Mouse (Mus musculus) heart, adult 2 months (tissue): ENCODE results near the gene Ankib1. TPM values are rescaled to one million over a fixed set of nuclear protein-coding genes. Genes with fewer than 3 reads are reported as not detected.
A peak's percentile ranks its signal among the peaks of the same experiment; 100 is the strongest.

Source experiments
- DNase-seq, 2 experiments: peaks; one replicate each; pipeline ENCODE4 v3.0.0; 2021
- H3K27ac ChIP-seq: fragments of 200-600 bp; 2 replicates; pipeline ENCODE4 v1.8.1; 2022
- H3K27me3 ChIP-seq: fragments of 200-500 bp; 2 replicates; pipeline ENCODE4 v1.6.1; 2012; ENCODE audit warnings: mild to moderate bottlenecking, low read length, inconsistent platforms, mixed read lengths; ENCODE audit not compliant: control insufficient read depth, insufficient read depth
- H3K36me3 ChIP-seq: fragments of 200-500 bp; 2 replicates; pipeline ENCODE4 v1.6.1; 2012; ENCODE audit warnings: low read length, inconsistent platforms; ENCODE audit not compliant: control insufficient read depth, insufficient read depth
- H3K4me1 ChIP-seq: fragments of 200-500 bp; 2 replicates; pipeline ENCODE4 v1.6.1; 2011; ENCODE audit warnings: low read length; ENCODE audit not compliant: control insufficient read depth, insufficient read depth
- H3K4me3 ChIP-seq: fragments of 200-600 bp; 2 replicates; pipeline ENCODE4 v1.8.1; 2022
- H3K79me2 ChIP-seq: fragments of 200-500 bp; replicated peaks from 2 replicates; pipeline ENCODE4 v1.6.1; 2012; ENCODE audit warnings: mild to moderate bottlenecking, inconsistent platforms, low read length, moderate library complexity, mixed read lengths; ENCODE audit not compliant: control insufficient read depth, insufficient read depth
- H3K9ac ChIP-seq: fragments of 200-500 bp; 2 replicates; pipeline ENCODE4 v1.6.1; 2012; ENCODE audit warnings: low read depth, mild to moderate bottlenecking, control low read depth, inconsistent platforms, low read length, mixed read lengths
- CTCF ChIP-seq: fragments of 200-600 bp; IDR thresholded peaks from 2 replicates; pipeline ENCODE4 v1.8.1; 2022; ENCODE audit warnings: antibody characterized with exemption, mild to moderate bottlenecking, moderate library complexity
- EP300 ChIP-seq: fragments of 200-500 bp; IDR thresholded peaks from 2 replicates; pipeline ENCODE4 v1.6.1; 2011; ENCODE audit warnings: low read depth, low read length, control low read depth; ENCODE audit not compliant: insufficient read depth
- POLR2A ChIP-seq: fragments of 200-500 bp; IDR thresholded peaks from 2 replicates; pipeline ENCODE4 v1.6.1; 2011; ENCODE audit warnings: mild to moderate bottlenecking, low read depth, low read length, control low read depth; ENCODE audit not compliant: insufficient read depth
- WGBS: fragments of 180-500 bp; shearing (Covaris S2); methylation state at CpG from one replicate; pipeline ENCODE4 v1.1.7; 2018; 5-methylcytosine and 5-hydroxymethylcytosine counted together
- intact Hi-C: fragments of 180-260 bp; cut with DNase I; formaldehyde crosslinking; loops from one replicate; pipeline ENCODE4 v1.15.1; 2025
- long read RNA-seq: library from polyadenylated mRNA; stranded (forward); transcript quantifications from one replicate; pipeline ENCODE4 v2.0.0, GENCODE M21; 2021
- polyA plus RNA-seq: library from polyadenylated mRNA; depleted of rRNA; stranded (reverse); fragments of >200 nt; gene quantifications from 2 replicates; pipeline ENCODE4 v1.2.3, GENCODE M21; 2012; rRNA removed
- total RNA-seq, 2 experiments: library from RNA; stranded (reverse); gene quantifications; 2 replicates each; pipeline ENCODE4 v1.2.3; 2021

The Ankib1 gene
- total RNA-seq (10 to 100 TPM; 25.2 to 28.0 TPM), polyA plus RNA-seq (3.6 and 7.4 TPM in 2 replicates)
- long read RNA-seq, partial matches to known transcripts, result 1 of 12 reads
- long read RNA-seq, other reads (novel, unspliced or antisense), result 8 of 12 reads

GRCm38 (mm10) chr5:3802433-3803291 is at the start of gene Ankib1, which contains the start of gene Krit1:
Ankib1 (minus strand) TSS chr5:3802925.
Krit1 (plus strand) TSS chr5:3803184.
- intact Hi-C loops, result loop anchor here (2.0 kb wide), 2 partner anchors 70 to 156 kb away; no protein-coding TSS in a partner anchor
- Histone ChIP-seq H3K9ac (peak within 1 kb of the TSS; percentile 95), H3K4me3 (peak within 1 kb of the TSS; percentile 66), H3K4me1 (peaks cover 2% of the 10 kb centered on the region; the same call in 1 of the 2 replicates), H3K79me2 (no peaks in the 10 kb centered on the region), H3K36me3 (peaks cover 4% of the 10 kb centered on the region), H3K27ac (peak within 1 kb of the TSS; percentile 74), H3K27me3 (no peaks in the 10 kb centered on the region)
- peak; percentile 68 for TF ChIP-seq POLR2A
- no peak for TF ChIP-seq EP300
- no peak for TF ChIP-seq CTCF
- under 1% methylated on average over 107 of the region's 109 CpGs for WGBS
- peak; percentile 91 to 93 for DNase-seq

- TF ChIP-seq POLR2A, result no peak
- TF ChIP-seq EP300, result no peak
- TF ChIP-seq CTCF, result no peak
- Histone ChIP-seq H3K4me3 (no peak within 1 kb of the TSS), H3K27ac (no peak within 1 kb of the TSS), H3K4me1 (no peaks in the 10 kb centered on the region), H3K36me3 (no peaks in the 10 kb centered on the region; the same call in 1 of the 2 replicates), H3K27me3 (no peaks in the 10 kb centered on the region), H3K9ac (no peak within 1 kb of the TSS), H3K79me2 (no peaks in the 10 kb centered on the region)
- DNase-seq, result peak in 1 of 2 experiments; percentile 4
- WGBS, result 15% methylated on average over 24 of the region's 24 CpGs
- intact Hi-C loops, result no loop called here
These were observed 42.3 kb upstream of the Ankib1 start, which contains the start of gene Lrrd1 for GRCm38 (mm10) chr5:3845026-3845425. Lrrd1 (plus strand) TSS chr5:3845173.

GRCm38 (mm10) chr5:3834107-3834506 is 31.4 kb upstream of the Ankib1 start:
- Histone ChIP-seq H3K36me3 (no peaks in the 10 kb centered on the region; the same call in 1 of the 2 replicates), H3K4me1 (no peaks in the 10 kb centered on the region), H3K27ac (no peak overlapping the region), H3K9ac (no peak overlapping the region), H3K27me3 (no peaks in the 10 kb centered on the region), H3K4me3 (no peak overlapping the region), H3K79me2 (no peaks in the 10 kb centered on the region)
- TF ChIP-seq POLR2A, result no peak
- intact Hi-C loops, result no loop called here
- WGBS, result 56% methylated on average over 1 of the region's 1 CpGs
- no peak for DNase-seq

GRCm38 (mm10) chr5:3808472-3808871 is 5.7 kb upstream of the Ankib1 start:
- 96% methylated on average over 1 of the region's 1 CpGs for WGBS
- H3K27me3 ChIP-seq, result no peaks in the 10 kb centered on the region
- peak; percentile 38; the same call in 1 of the 2 replicates for TF ChIP-seq CTCF
- TF ChIP-seq POLR2A, result no peak
- no peak for TF ChIP-seq EP300

GRCm38 (mm10) chr5:3803292-3804165 is 804 bp upstream of the Ankib1 start:
- Histone ChIP-seq H3K79me2 (no peaks in the 10 kb centered on the region), H3K27me3 (no peaks in the 10 kb centered on the region), H3K36me3 (peaks cover 4% of the 10 kb centered on the region), H3K27ac (peak overlapping the region; percentile 74), H3K9ac (peak overlapping the region; percentile 95), H3K4me3 (peak overlapping the region; percentile 66), H3K4me1 (peaks cover 2% of the 10 kb centered on the region; the same call in 1 of the 2 replicates)
- under 1% methylated on average over 36 of the region's 36 CpGs for WGBS
- TF ChIP-seq CTCF (peak; percentile 39), EP300 (no peak), POLR2A (no peak)
- no peak for DNase-seq
- intact Hi-C loops, result loop anchor here (2.0 kb wide), 2 partner anchors 71 to 157 kb away; no protein-coding TSS in a partner anchor

More at GRCm38 (mm10) chr5:3808472-3808871, 5.7 kb upstream of the Ankib1 start:
- no peak for DNase-seq
- Histone ChIP-seq H3K4me3 (no peak overlapping the region), H3K36me3 (peaks cover 4% of the 10 kb centered on the region), H3K4me1 (no peaks in the 10 kb centered on the region; the same call in 1 of the 2 replicates), H3K9ac (no peak overlapping the region), H3K79me2 (peaks cover 1% of the 10 kb centered on the region; the same call in 1 of the 2 replicates), H3K27ac (no peak overlapping the region)
- intact Hi-C loops, result no loop called here
